Mouse (Mus musculus) stomach, embryonic 14.5 days (tissue): ENCODE results near the gene Hdgfl3. TPM values are rescaled to one million over a fixed set of nuclear protein-coding genes. Genes with fewer than 3 reads are reported as not detected.
"Not testable (repeated sequence)": the region's sequence is repeated elsewhere in the genome, so short reads cannot be mapped to it uniquely, and the experiment has no call there.

Experiments
- ATAC-seq: fragments of 200-750 bp; cut with Nextera tagmentation; 2 replicates; pipeline ENCODE4 v1.8.0; 2017; ENCODE audit warnings: low read depth, moderate TSS enrichment; ENCODE audit not compliant: insufficient number of reproducible peaks, insufficient read depth, low FRiP score
- H3K27ac ChIP-seq: fragments of 300-500 bp; sonication (generic); 2 replicates; pipeline ENCODE4 v1.5.1; 2014; ENCODE audit warnings: mild to moderate bottlenecking, low read length, moderate library complexity, mixed read lengths
- H3K27me3 ChIP-seq: fragments of 300-500 bp; sonication (generic); 2 replicates; pipeline ENCODE4 v1.6.1; 2014; ENCODE audit warnings: low read length, control low read depth, mixed read lengths; ENCODE audit not compliant: control insufficient read depth, insufficient read depth
- H3K36me3 ChIP-seq: fragments of 300-500 bp; sonication (generic); 2 replicates; pipeline ENCODE4 v1.6.1; 2014; ENCODE audit warnings: mild to moderate bottlenecking, control low read depth, low read length, moderate library complexity, mixed read lengths; ENCODE audit not compliant: control insufficient read depth, insufficient read depth
- H3K4me1 ChIP-seq: fragments of 300-500 bp; sonication (generic); 2 replicates; pipeline ENCODE4 v1.6.1; 2014; ENCODE audit warnings: low read length, control low read depth, mixed read lengths; ENCODE audit not compliant: control insufficient read depth, insufficient read depth
- H3K4me2 ChIP-seq: fragments of 300-500 bp; sonication (generic); replicated peaks from 2 replicates; pipeline ENCODE4 v1.6.1; 2014; ENCODE audit warnings: low read depth, low read length, control low read depth
- H3K4me3 ChIP-seq: fragments of 300-500 bp; sonication (generic); 2 replicates; pipeline ENCODE4 v1.5.1; 2014; ENCODE audit warnings: low read depth, low read length, control low read depth
- H3K9ac ChIP-seq: fragments of 300-500 bp; sonication (generic); replicated peaks from 2 replicates; pipeline ENCODE4 v1.6.1; 2014; ENCODE audit warnings: low read depth, mild to moderate bottlenecking, control low read depth, low read length, moderate library complexity, mixed read lengths
- H3K9me3 ChIP-seq: fragments of 300-500 bp; sonication (generic); 2 replicates; pipeline ENCODE4 v1.6.1; 2016; ENCODE audit warnings: low read depth, low read length, control low read depth; ENCODE audit not compliant: control insufficient read depth
- WGBS: fragments of 180-500 bp; shearing (Covaris S2); extraction: QIAGEN DNeasy Blood & Tissue Kit; methylation state at CpG from one replicate; pipeline ENCODE4 v1.1.7; 2014; 5-methylcytosine and 5-hydroxymethylcytosine counted together
- polyA plus RNA-seq: library from polyadenylated mRNA; unstranded; fragments of >200 nt; fragmentation: Nextera tagmentation; extraction: Ambion mirVana; gene quantifications from 2 replicates; pipeline ENCODE4 v1.2.1, GENCODE M21; 2014

Gene Hdgfl3
- polyA plus RNA-seq, 1 experiment from 2014 or later = 20.2 TPM

GRCm38 (mm10) chr7:81840661-81841181, 93.6 kb downstream of the Hdgfl3 start:
- ATAC-seq = no peak
- Histone ChIP-seq H3K9me3 (no peaks in the 10 kb centered on the region), H3K27me3 (no peaks in the 10 kb centered on the region), H3K4me2 (no peak overlapping the region), H3K9ac (no peak overlapping the region), H3K27ac (no peak overlapping the region), H3K4me3 (no peak overlapping the region), H3K4me1 (no peaks in the 10 kb centered on the region), H3K36me3 (no peaks in the 10 kb centered on the region)
- 52% methylated on average over 7 of the region's 7 CpGs for WGBS

- 52% methylated on average over 6 of the region's 6 CpGs for WGBS
- H3K27ac ChIP-seq = no peak overlapping the region
- no peaks in the 10 kb centered on the region for H3K4me1 ChIP-seq
- no peak for ATAC-seq
- H3K27me3 ChIP-seq = no peaks in the 10 kb centered on the region
- H3K4me2 ChIP-seq = no peak overlapping the region
- H3K36me3 ChIP-seq = no peaks in the 10 kb centered on the region
- no peak overlapping the region for H3K4me3 ChIP-seq
- H3K9ac ChIP-seq = no peak overlapping the region
- no peaks in the 10 kb centered on the region for H3K9me3 ChIP-seq
Observed at GRCm38 (mm10) chr7:81839746-81840145, 94.5 kb downstream of the Hdgfl3 start.

GRCm38 (mm10) chr7:81837771-81838170, 96.5 kb downstream of the Hdgfl3 start:
- not testable (repeated sequence) for ATAC-seq

GRCm38 (mm10) chr7:81835430-81835829, 98.8 kb downstream of the Hdgfl3 start:
- H3K9me3 ChIP-seq = no peaks in the 10 kb centered on the region
- H3K27ac ChIP-seq = no peak overlapping the region
- H3K4me1 ChIP-seq = no peaks in the 10 kb centered on the region
- no peak overlapping the region for H3K4me3 ChIP-seq
- no peak for ATAC-seq
- H3K4me2 ChIP-seq = no peak overlapping the region
- WGBS = 88% methylated on average over 5 of the region's 5 CpGs
- H3K27me3 ChIP-seq = no peaks in the 10 kb centered on the region
- H3K36me3 ChIP-seq = no peaks in the 10 kb centered on the region
- H3K9ac ChIP-seq = no peak overlapping the region

More at GRCm38 (mm10) chr7:81837771-81838170, 96.5 kb downstream of the Hdgfl3 start:
- not testable (repeated sequence) for H3K9me3 ChIP-seq, H3K36me3 ChIP-seq, H3K4me3 ChIP-seq, H3K27ac ChIP-seq, H3K4me2 ChIP-seq, H3K9ac ChIP-seq, H3K27me3 ChIP-seq, H3K4me1 ChIP-seq
- 87% methylated on average over 5 of the region's 5 CpGs for WGBS

GRCm38 (mm10) chr7:81834847-81835246, 99.4 kb downstream of the Hdgfl3 start:
- ATAC-seq = no peak
- no peak overlapping the region for H3K9ac ChIP-seq
- H3K36me3 ChIP-seq = no peaks in the 10 kb centered on the region
- no peaks in the 10 kb centered on the region for H3K27me3 ChIP-seq
- H3K9me3 ChIP-seq = no peaks in the 10 kb centered on the region
- no peaks in the 10 kb centered on the region for H3K4me1 ChIP-seq
- H3K27ac ChIP-seq = no peak overlapping the region
- H3K4me3 ChIP-seq = no peak overlapping the region
- no peak overlapping the region for H3K4me2 ChIP-seq

Other genes with a start within 250 kb of the Hdgfl3 start
- 19.5 and 21.9 TPM in 2 replicates for gene Homer2, start 226.9 kb downstream of the Hdgfl3 start, polyA plus RNA-seq
- 131 and 134 TPM in 2 replicates for gene Ramac, start 171.5 kb downstream of the Hdgfl3 start, polyA plus RNA-seq
- 52.2 and 55.6 TPM in 2 replicates for gene 3110040N11Rik, start 145.0 kb downstream of the Hdgfl3 start, polyA plus RNA-seq
- gene Btbd1, start 105.0 kb downstream of the Hdgfl3 start, polyA plus RNA-seq = 80.0 and 81.8 TPM in 2 replicates
- not detected in 2 replicates for gene Gm10160, start 78.7 kb downstream of the Hdgfl3 start, polyA plus RNA-seq
- 8.7 and 12.5 TPM in 2 replicates for gene Tm6sf1, start 75.5 kb downstream of the Hdgfl3 start, polyA plus RNA-seq
- gene Bnc1, start 57.8 kb upstream of the Hdgfl3 start, polyA plus RNA-seq = 5.3 and 5.9 TPM in 2 replicates
- 14.6 and 15.9 TPM in 2 replicates for gene Sh3gl3, start 239.4 kb upstream of the Hdgfl3 start, polyA plus RNA-seq